In genomic region chr10:91161006-91161405, GRCm38 (mm10) we compare ENCODE assay signal across 20 mouse cellular contexts. TPM values are rescaled to one million over a fixed set of nuclear protein-coding genes. Genes with fewer than 3 reads are reported as not detected.
A peak's percentile ranks its signal among the peaks of the same experiment; 100 is the strongest.
DNase-seq lines count a peak whose midpoint lies in the region; ATAC-seq and TF ChIP-seq lines count a peak whose summit lies in the region.
"Had no signal": no experiment of that assay in that cellular context is flagged by ENCODE, and none has a peak within 500 bp of the region (broad histone marks: within the 10 kb centered on the region; RNA-seq: fewer than 3 reads in every experiment).

No protein-coding gene starts in this region.

- 97% methylated on average over 5 of the region's 5 CpGs for WGBS in macrophage (ENCODE audit: missing documents)

- no peak for DNase-seq in gastrocnemius, adult 2 months
- no peak for DNase-seq in gastrocnemius, postnatal 14 days
- DNase-seq in CD4-positive, CD25-positive, alpha-beta regulatory T cell, adult 2 months (ENCODE audit: low read depth, low spot score): peak; percentile 69
- no peak for DNase-seq in natural killer cell, adult 2 months (ENCODE audit: low spot score in 2 of 2)
- no peak for DNase-seq in layer of hippocampus, adult 9-11 months
- DNase-seq: adrenal gland, postnatal 14 days; cerebellum, adult 11-12 months; cerebellum, adult 9-10 months; cerebellum, postnatal 25 days; forebrain, postnatal 0 days; gastrocnemius, postnatal 36 days; heart, adult 2 months; heart, postnatal 36 days; kidney, adult 11 months had no signal

- peaks cover 100% of the 10 kb centered on the region for H3K79me2 ChIP-seq in macrophage (ENCODE audit: inconsistent target)

- no peak overlapping the region for H3K4me3 ChIP-seq in gastrocnemius, adult 2 months
- H3K4me3 ChIP-seq in macrophage (ENCODE audit: inconsistent target): no peak overlapping the region
- H3K4me3 ChIP-seq: embryonic facial prominence, embryonic 12.5 days; forebrain, embryonic 13.5 days; heart, adult 2 months; heart, embryonic 13.5 days had no signal

- TF ChIP-seq CTCF in gastrocnemius, adult 2 months (IDR thresholded peaks at IDR 0.05): no peak

- H3K36me3 ChIP-seq in macrophage (ENCODE audit: inconsistent target): peaks cover 28% of the 10 kb centered on the region; the same call in 1 of the 2 replicates

- ATAC-seq in activated CD4-positive, CD25-positive, alpha-beta regulatory T cell, adult 4 months: peak; percentile 85
- ATAC-seq: forebrain, embryonic 13.5 days; forebrain, postnatal 0 days; hindbrain, embryonic 16.5 days had no signal

- intact Hi-C loops in gastrocnemius, adult 2 months (cut with DNase I): no loop called here
- intact Hi-C loops in gastrocnemius, postnatal 14 days (cut with DNase I; ENCODE audit: low total_unique reads): no loop called here

- H3K27ac ChIP-seq in gastrocnemius, adult 2 months: peak overlapping the region; percentile 96
- peak overlapping the region; percentile 47; the same call in 1 of the 2 replicates for H3K27ac ChIP-seq in macrophage
- H3K27ac ChIP-seq: embryonic facial prominence, embryonic 12.5 days; forebrain, embryonic 13.5 days; heart, adult 2 months; heart, embryonic 13.5 days had no signal

RNA-seq across cellular contexts. Expression of gene Tmpo, which starts 20.1 kb away (rescaled TPM):
- 10 to 100 TPM; 62.2 to 83.0 TPM for total RNA-seq in gastrocnemius, adult 2 months (2021)
- total RNA-seq in gastrocnemius, postnatal 14 days (2021): 10 to 100 TPM; 56.9 to 66.7 TPM
- 10 to 100 TPM; 51.5 to 69.5 TPM for polyA plus RNA-seq in activated CD4-positive, CD25-positive, alpha-beta regulatory T cell, adult 4 months (2017; shearing (Covaris generic))
- 100 to 1,000 TPM in 18 of 26 experiments, 10 to 100 TPM in 8; 67.3 to 260 (median 119) TPM for total RNA-seq in macrophage (2018; cell fraction: chromatin; rRNA removed)
- 10 to 100 TPM; 22.0 to 43.2 (median 33.7) TPM for total RNA-seq in macrophage (2018; cell fraction: cytosol; rRNA removed)
- total RNA-seq in macrophage (2018; cell fraction: nucleus; rRNA removed): 100 to 1,000 TPM in 8 of 26 experiments, 10 to 100 TPM in 18; 44.5 to 242 (median 80.1) TPM
- polyA plus RNA-seq in macrophage (2018): 30.4 to 57.8 TPM (median 34.2 TPM) in 3 replicates

RNA-seq across cellular contexts. Expression of gene Slc25a3, which starts 37.1 kb away (rescaled TPM):
- 1,000 to 10,000 TPM; 1,080 to 1,363 TPM for total RNA-seq in gastrocnemius, adult 2 months (2021)
- total RNA-seq in gastrocnemius, postnatal 14 days (2021): 1,000 to 10,000 TPM in 1 of 2 experiments, 100 to 1,000 TPM in 1; 888 to 1,041 TPM
- polyA plus RNA-seq in activated CD4-positive, CD25-positive, alpha-beta regulatory T cell, adult 4 months (2017; shearing (Covaris generic)): 100 to 1,000 TPM; 268 TPM
- total RNA-seq in macrophage (2018; cell fraction: chromatin; rRNA removed): 100 to 1,000 TPM; 197 to 929 (median 501) TPM
- total RNA-seq in macrophage (2018; cell fraction: cytosol; rRNA removed): 100 to 1,000 TPM; 285 to 427 (median 348) TPM
- total RNA-seq in macrophage (2018; cell fraction: nucleus; rRNA removed): 100 to 1,000 TPM; 295 to 757 (median 468) TPM
- 239 to 473 TPM (median 381 TPM) in 3 replicates for polyA plus RNA-seq in macrophage (2018)
